In genomic region chr5:38063339-38063738, GRCm38 (mm10) we compare ENCODE assay signal across 27 mouse cellular contexts.
"Had no signal": no experiment of that assay in that cellular context is flagged by ENCODE, and none has a peak within 500 bp of the region (broad histone marks: within the 10 kb centered on the region; RNA-seq: fewer than 3 reads in every experiment).

No protein-coding gene starts in this region.

- H3K36me3 ChIP-seq: heart, embryonic 10.5 days; heart, embryonic 12.5 days; hindbrain, embryonic 10.5 days; hindbrain, embryonic 12.5 days; intestine, embryonic 15.5 days; limb, embryonic 10.5 days; limb, embryonic 12.5 days; liver, embryonic 13.5 days; liver, embryonic 15.5 days had no signal

- DNase-seq: gastrocnemius, adult 2 months; gastrocnemius, postnatal 10 days; gastrocnemius, postnatal 25 days; heart, adult 18-20 months; heart, postnatal 4 days; kidney, adult 18-20 months; kidney, adult 8-10 months; kidney, postnatal 10 days; kidney, postnatal 25 days; kidney, postnatal 4 days; liver; liver, embryonic 13.5 days; liver, postnatal 0 days had no signal

- H3K4me2 ChIP-seq: heart, embryonic 12.5 days; hindbrain, embryonic 12.5 days; hindbrain, embryonic 14.5 days; intestine, embryonic 15.5 days; limb, embryonic 12.5 days; liver, embryonic 11.5 days; liver, embryonic 13.5 days; liver, embryonic 15.5 days had no signal

- H3K9ac ChIP-seq: heart, embryonic 12.5 days; hindbrain, embryonic 12.5 days; hindbrain, embryonic 14.5 days; intestine, embryonic 15.5 days; limb, embryonic 12.5 days; liver, embryonic 13.5 days; liver, embryonic 15.5 days; liver, postnatal 0 days had no signal

- H3K27ac ChIP-seq: gastrocnemius, adult 2 months; heart, embryonic 10.5 days; hindbrain, embryonic 10.5 days; hindbrain, embryonic 12.5 days; hindbrain, embryonic 14.5 days; intestine, embryonic 15.5 days; limb, embryonic 10.5 days; limb, embryonic 12.5 days; liver, embryonic 13.5 days; liver, embryonic 15.5 days had no signal

- H3K4me1 ChIP-seq: heart, embryonic 12.5 days; liver, embryonic 13.5 days; liver, embryonic 15.5 days had no signal

- ATAC-seq: hindbrain, embryonic 16.5 days; inflammation-experienced regulatory T-cells, adult 6 months; intestine, embryonic 15.5 days; intestine, postnatal 0 days; liver, postnatal 0 days had no signal

- H3K4me3 ChIP-seq: gastrocnemius, adult 2 months; heart, embryonic 10.5 days; heart, embryonic 12.5 days; hindbrain, embryonic 10.5 days; hindbrain, embryonic 12.5 days; intestine, embryonic 15.5 days; layer of hippocampus, adult 2 months; limb, embryonic 10.5 days; limb, embryonic 12.5 days; liver, embryonic 13.5 days; liver, embryonic 15.5 days had no signal

- H3K27me3 ChIP-seq: heart, embryonic 12.5 days; hindbrain, embryonic 12.5 days; intestine, embryonic 15.5 days; limb, embryonic 12.5 days; liver, embryonic 13.5 days; liver, embryonic 15.5 days had no signal

- H3K9me3 ChIP-seq: heart, embryonic 10.5 days; heart, embryonic 12.5 days; hindbrain, embryonic 10.5 days; hindbrain, embryonic 12.5 days; intestine, embryonic 15.5 days; limb, embryonic 10.5 days; limb, embryonic 12.5 days; liver, embryonic 13.5 days; liver, embryonic 15.5 days had no signal
